Mouse (Mus musculus): ENCODE results near the gene Erp27. TPM values are rescaled to one million over a fixed set of nuclear protein-coding genes. Genes with fewer than 3 reads are reported as not detected.
A peak's percentile ranks its signal among the peaks of the same experiment; 100 is the strongest.
"Not testable (repeated sequence)": the region's sequence is repeated elsewhere in the genome, so short reads cannot be mapped to it uniquely, and the experiment has no call there.

Erp27 gene
- polyA plus RNA-seq, 1 experiment, result 1.9 TPM

DNA sequence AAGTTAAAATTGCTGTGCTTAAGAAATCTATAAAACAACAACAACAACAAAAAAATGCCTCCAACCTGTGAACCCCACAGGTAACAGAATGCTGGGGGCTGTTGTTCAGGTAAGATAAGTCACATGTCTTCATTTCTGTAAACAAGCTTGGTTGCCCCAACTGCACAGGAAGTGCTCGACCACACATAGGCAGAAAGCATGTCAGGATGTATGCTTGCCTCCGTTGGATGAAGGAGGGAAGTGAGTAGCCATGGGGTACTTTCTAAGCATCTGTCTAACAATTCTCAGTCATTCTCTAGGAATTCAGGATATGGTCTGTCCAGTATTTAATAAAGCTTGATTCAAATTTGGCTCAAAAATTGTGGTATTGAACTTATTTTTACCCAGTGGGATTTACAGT is 23.0 kb downstream of the Erp27 start:
- Histone ChIP-seq H3K4me3 (ENCODE audit: insufficient read depth, low read length) (no peak overlapping the region), H3K4me1 (ENCODE audit: control insufficient read depth, insufficient read depth, low read length) (peaks cover 24% of the 10 kb centered on the region), H3K27ac (ENCODE audit: insufficient read depth, low read length) (peak overlapping the region; percentile 99)
- TF ChIP-seq CTCF (IDR thresholded peaks at IDR 0.05; ENCODE audit: borderline replicate concordance, insufficient read depth, low read length), result no peak
- TF ChIP-seq POLR2A (IDR thresholded peaks at IDR 0.05; ENCODE audit: low read depth, low read length), result no peak

DNA sequence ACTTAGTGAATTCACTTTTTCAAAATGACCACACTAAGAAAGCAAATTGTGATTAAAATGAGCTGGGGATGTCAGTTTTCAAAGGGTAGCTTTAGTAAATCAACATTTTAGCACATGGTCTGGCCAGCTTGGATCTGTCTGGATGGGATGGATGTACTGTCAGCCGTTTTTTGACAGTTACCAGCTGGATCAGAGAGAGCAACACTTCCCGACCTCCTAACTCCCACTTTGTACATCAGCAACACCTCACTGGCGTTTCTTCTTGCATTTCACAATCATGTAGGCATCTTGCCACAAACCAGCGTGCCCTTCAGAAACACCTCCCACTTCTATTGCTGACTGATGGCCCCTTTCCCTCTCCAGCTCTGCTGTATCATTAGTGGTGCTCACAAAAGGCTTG is 23.8 kb downstream of the Erp27 start:
- no peak for TF ChIP-seq CTCF (IDR thresholded peaks at IDR 0.05; ENCODE audit: borderline replicate concordance, insufficient read depth, low read length)
- TF ChIP-seq POLR2A (IDR thresholded peaks at IDR 0.05; ENCODE audit: low read depth, low read length), result no peak
- Histone ChIP-seq H3K4me1 (ENCODE audit: control insufficient read depth, insufficient read depth, low read length) (peaks cover 24% of the 10 kb centered on the region), H3K4me3 (ENCODE audit: insufficient read depth, low read length) (no peak overlapping the region), H3K27ac (ENCODE audit: insufficient read depth, low read length) (peak overlapping the region; percentile 99)

DNA sequence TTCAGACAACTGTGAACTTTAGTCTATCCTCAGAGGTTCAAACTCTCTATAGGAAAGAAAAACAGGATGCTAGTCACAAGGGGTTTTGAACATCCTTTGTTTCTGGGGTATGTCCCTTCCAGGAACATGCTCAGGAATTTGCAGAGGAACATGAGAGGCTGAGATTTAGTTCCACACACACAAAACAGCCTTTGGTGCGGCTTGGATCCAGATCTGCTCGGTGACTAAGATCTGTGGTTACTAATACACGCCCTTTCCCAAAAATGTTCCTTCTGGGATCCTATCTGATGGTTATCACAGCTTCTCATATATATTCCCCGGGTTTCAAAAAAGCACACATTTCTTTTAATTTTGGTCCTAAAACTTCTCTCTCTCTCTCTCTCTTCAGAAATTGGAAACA is 24.2 kb downstream of the Erp27 start:
- peak overlapping the region; percentile 99 for H3K27ac ChIP-seq (ENCODE audit: insufficient read depth, low read length)
- no peak for TF ChIP-seq CTCF (IDR thresholded peaks at IDR 0.05; ENCODE audit: borderline replicate concordance, insufficient read depth, low read length)
- peak; percentile 14; the same call in 1 of the 2 replicates for TF ChIP-seq POLR2A (IDR thresholded peaks at IDR 0.05; ENCODE audit: low read depth, low read length)
- no peak overlapping the region for H3K4me3 ChIP-seq (ENCODE audit: insufficient read depth, low read length)
- H3K4me1 ChIP-seq (ENCODE audit: control insufficient read depth, insufficient read depth, low read length), result peaks cover 24% of the 10 kb centered on the region

DNA sequence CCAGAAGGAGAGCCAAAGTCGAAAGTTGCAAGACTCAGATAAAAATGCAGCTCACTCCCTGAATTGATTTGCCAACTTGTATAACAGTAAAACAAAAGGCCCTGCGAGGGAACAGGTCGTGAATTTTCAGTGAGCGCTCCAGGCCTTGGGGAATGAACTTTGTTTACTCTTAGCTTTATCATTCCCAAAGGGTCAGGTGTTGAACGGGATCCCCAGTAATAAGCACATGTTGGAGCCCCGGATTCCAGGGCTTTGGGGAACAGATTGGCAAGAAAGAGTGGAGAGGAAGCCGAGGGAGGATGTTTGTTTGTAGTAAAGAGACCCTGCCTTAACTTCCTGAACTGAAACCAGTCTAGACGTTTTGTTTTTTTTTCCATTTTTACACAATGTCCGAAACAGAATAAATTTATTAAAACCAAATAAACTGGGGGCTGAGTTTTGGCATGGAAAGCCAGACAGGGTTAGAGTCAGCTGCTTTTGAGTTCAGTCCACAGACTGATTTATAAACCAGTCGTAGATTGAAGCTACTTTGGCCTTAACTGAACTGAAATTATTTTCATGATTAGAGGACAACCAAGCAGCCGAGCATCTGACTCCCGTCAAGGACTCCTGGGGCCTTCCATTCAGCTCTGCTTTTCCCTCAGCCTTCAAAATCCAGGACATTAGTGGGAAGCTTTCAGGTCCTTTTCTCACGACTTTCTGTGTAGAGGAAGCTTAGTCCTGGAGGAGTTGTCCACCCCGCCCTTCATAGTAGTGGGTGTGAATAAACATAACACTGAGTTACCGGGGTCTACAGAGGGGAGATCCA is 27.2 kb downstream of the Erp27 start:
- TF ChIP-seq POLR2A (IDR thresholded peaks at IDR 0.05; ENCODE audit: low read depth, low read length) (no peak), CTCF (IDR thresholded peaks at IDR 0.05; ENCODE audit: borderline replicate concordance, insufficient read depth, low read length) (no peak)
- H3K4me1 ChIP-seq (ENCODE audit: control insufficient read depth, insufficient read depth, low read length), result peaks cover 19% of the 10 kb centered on the region
- no peak overlapping the region for H3K4me3 ChIP-seq (ENCODE audit: insufficient read depth, low read length)
- H3K27ac ChIP-seq (ENCODE audit: insufficient read depth, low read length), result peak overlapping the region; percentile 66

DNA sequence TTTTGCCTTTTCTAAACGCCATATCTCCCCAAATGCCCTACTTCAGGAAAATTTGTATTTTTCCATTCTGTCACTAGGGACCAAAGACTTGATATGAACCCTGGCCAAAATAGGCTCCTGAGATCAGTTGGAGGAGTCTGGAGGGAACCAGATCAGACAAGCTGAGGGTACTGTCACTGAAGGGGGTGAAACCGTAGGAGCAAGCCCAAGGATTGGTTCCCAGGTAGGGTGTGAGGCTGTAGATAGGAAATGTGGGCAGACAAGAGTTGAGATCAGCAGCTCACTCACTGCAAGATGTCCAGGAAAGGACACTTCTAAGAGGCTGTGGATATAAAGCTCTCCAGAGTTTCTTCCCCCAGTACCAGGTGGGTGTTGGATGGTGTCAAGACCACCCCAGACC is 30.0 kb downstream of the Erp27 start:
- Histone ChIP-seq H3K27ac (ENCODE audit: insufficient read depth, low read length) (no peak overlapping the region), H3K4me1 (ENCODE audit: control insufficient read depth, insufficient read depth, low read length) (peaks cover 12% of the 10 kb centered on the region), H3K4me3 (ENCODE audit: insufficient read depth, low read length) (no peak overlapping the region)
- TF ChIP-seq CTCF (IDR thresholded peaks at IDR 0.05; ENCODE audit: borderline replicate concordance, insufficient read depth, low read length), result no peak
- TF ChIP-seq POLR2A (IDR thresholded peaks at IDR 0.05; ENCODE audit: low read depth, low read length), result no peak

DNA sequence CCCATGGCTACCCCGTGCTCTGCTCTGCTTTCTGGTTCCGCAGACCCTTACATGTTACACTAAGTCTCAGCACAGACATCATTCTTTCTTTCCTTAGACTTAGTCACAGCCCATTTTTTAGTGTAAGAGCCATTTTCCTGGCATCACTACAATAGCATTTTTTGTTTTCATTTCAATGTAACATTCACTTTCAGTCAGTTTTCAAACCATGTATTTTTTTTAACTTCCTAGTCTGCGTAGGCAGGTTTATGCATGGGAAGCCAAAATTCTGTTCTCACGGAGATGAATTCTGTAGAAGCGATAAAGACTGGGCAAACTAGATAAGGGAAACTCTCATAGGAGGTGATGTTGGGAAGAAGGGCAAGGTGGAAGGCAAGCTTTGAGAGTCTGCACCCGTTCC is 32.4 kb downstream of the Erp27 start:
- no peak for TF ChIP-seq POLR2A (IDR thresholded peaks at IDR 0.05; ENCODE audit: low read depth, low read length)
- TF ChIP-seq CTCF (IDR thresholded peaks at IDR 0.05; ENCODE audit: borderline replicate concordance, insufficient read depth, low read length), result no peak
- Histone ChIP-seq H3K4me1 (ENCODE audit: control insufficient read depth, insufficient read depth, low read length) (peaks cover 2% of the 10 kb centered on the region; the same call in 1 of the 2 replicates), H3K4me3 (ENCODE audit: insufficient read depth, low read length) (no peak overlapping the region), H3K27ac (ENCODE audit: insufficient read depth, low read length) (no peak overlapping the region)

DNA sequence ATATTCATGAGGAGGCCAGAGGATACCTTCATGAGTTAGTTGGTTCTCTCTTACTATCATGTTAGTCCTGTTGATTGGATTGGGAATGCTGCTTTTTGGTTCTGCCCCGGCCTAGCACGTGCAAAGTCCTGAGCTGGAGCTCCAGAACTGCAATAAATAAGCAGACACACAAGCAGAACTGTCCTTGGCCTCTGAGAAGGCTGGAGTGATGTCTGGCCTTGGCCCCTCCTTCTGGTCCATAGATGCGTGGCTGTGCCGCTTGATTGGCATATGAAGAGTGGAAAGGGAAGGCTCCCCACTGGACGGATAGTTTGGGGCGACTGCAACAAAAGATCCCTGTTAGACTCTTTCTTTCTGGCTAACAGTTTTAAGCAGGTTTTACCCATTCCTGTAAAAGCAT is 32.9 kb downstream of the Erp27 start:
- Histone ChIP-seq H3K4me3 (ENCODE audit: insufficient read depth, low read length) (no peak overlapping the region), H3K27ac (ENCODE audit: insufficient read depth, low read length) (no peak overlapping the region), H3K4me1 (ENCODE audit: control insufficient read depth, insufficient read depth, low read length) (peaks cover 2% of the 10 kb centered on the region; the same call in 1 of the 2 replicates)
- TF ChIP-seq POLR2A (IDR thresholded peaks at IDR 0.05; ENCODE audit: low read depth, low read length) (no peak), CTCF (IDR thresholded peaks at IDR 0.05; ENCODE audit: borderline replicate concordance, insufficient read depth, low read length) (no peak)

DNA sequence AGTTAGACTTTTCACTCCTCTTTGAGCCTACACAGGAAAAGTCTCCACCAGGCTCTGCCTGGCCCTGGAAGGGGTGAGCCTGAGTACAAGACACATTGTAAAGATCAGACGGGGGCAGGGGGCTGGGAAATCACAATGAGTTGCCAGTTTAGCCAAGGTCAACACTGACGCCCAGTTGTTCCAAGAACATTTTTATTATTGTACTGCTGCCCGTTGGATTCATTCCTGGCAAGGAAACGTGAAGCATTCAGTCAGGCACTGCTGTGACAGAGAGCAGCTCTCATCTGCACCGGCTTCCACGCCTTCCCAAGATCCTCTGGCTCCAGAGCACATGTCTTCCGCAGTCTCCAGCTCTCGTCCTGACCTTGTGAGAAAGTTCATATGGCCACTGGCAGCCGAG is 34.1 kb downstream of the Erp27 start:
- Histone ChIP-seq H3K4me1 (ENCODE audit: control insufficient read depth, insufficient read depth, low read length) (peaks cover 2% of the 10 kb centered on the region; the same call in 1 of the 2 replicates), H3K27ac (ENCODE audit: insufficient read depth, low read length) (0 out of 2 replicates have a peak overlapping the region, but pooled peaks have one; percentile 30), H3K4me3 (ENCODE audit: insufficient read depth, low read length) (no peak overlapping the region)
- TF ChIP-seq CTCF (IDR thresholded peaks at IDR 0.05; ENCODE audit: borderline replicate concordance, insufficient read depth, low read length), result no peak
- TF ChIP-seq POLR2A (IDR thresholded peaks at IDR 0.05; ENCODE audit: low read depth, low read length), result no peak

DNA sequence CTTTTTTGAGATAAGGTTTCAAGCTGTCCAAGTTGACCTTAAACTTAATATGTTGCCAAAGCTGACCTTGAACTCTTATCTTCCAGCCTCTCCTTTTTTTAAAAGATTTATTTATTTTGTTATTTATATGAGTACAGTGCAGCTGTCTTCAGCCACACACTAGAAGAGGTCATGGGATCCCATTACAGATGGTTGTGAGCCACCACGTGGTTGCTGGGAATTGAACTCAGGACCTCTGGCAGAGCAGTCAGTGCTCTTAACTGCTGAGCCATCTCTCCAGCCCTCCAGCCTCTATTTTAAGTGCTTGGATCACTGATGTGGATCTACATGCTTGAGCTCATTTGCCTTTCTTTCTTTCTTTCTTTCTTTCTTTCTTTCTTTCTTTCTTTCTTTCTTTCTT is 37.2 kb downstream of the Erp27 start:
- not testable (repeated sequence) for H3K4me3 ChIP-seq (ENCODE audit: insufficient read depth, low read length)

DNA sequence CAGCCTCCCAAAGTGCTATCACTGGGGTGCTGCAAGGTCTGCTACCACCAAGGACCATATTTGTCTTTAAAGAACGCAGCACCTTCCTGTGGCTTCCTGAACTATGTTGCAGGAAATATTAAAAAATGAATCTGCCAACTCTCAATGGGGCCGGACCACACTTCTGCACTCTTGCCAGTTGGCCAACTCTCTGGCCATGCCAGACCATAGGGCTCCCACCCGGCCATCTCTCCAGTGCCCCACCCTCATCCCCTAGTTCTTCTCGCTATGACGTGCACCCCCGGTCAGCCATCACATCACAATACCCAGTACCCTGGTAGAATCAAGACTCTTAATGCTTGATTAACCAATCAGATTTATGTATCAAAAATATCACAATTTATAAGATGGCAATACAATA is 38.0 kb downstream of the Erp27 start:
- H3K4me3 ChIP-seq (ENCODE audit: insufficient read depth, low read length), result no peak overlapping the region
- H3K4me1 ChIP-seq (ENCODE audit: control insufficient read depth, insufficient read depth, low read length), result peaks cover 2% of the 10 kb centered on the region; the same call in 1 of the 2 replicates
- TF ChIP-seq POLR2A (IDR thresholded peaks at IDR 0.05; ENCODE audit: low read depth, low read length) (no peak), CTCF (IDR thresholded peaks at IDR 0.05; ENCODE audit: borderline replicate concordance, insufficient read depth, low read length) (no peak)
- H3K27ac ChIP-seq (ENCODE audit: insufficient read depth, low read length), result no peak overlapping the region

More for the DNA sequence above, 37.2 kb downstream of the Erp27 start:
- H3K27ac ChIP-seq (ENCODE audit: insufficient read depth, low read length); H3K4me1 ChIP-seq (ENCODE audit: control insufficient read depth, insufficient read depth, low read length): not testable (repeated sequence)

All from embryonic fibroblast, embryonic 13.5 days (primary cell).